Mouse (Mus musculus) cortical plate, adult 2 months (tissue): Measurements from ENCODE around the gene 4922502D21Rik. TPM values are rescaled to one million over a fixed set of nuclear protein-coding genes. Genes with fewer than 3 reads are reported as not detected.

Source experiments
- H3K27ac ChIP-seq: fragments of 200-500 bp; 2 replicates; pipeline ENCODE4 v1.5.1; 2012; ENCODE audit warnings: low read length, control low read depth, inconsistent platforms; ENCODE audit not compliant: insufficient read depth
- H3K4me1 ChIP-seq: fragments of 200-500 bp; 2 replicates; pipeline ENCODE4 v1.6.1; 2011; ENCODE audit warnings: low read length; ENCODE audit not compliant: control insufficient read depth, insufficient read depth
- H3K4me3 ChIP-seq: fragments of 200-500 bp; 2 replicates; pipeline ENCODE4 v1.5.1; 2011; ENCODE audit warnings: mild to moderate bottlenecking, low read length, control low read depth; ENCODE audit not compliant: insufficient read depth
- CTCF ChIP-seq: fragments of 200-500 bp; IDR thresholded peaks from 2 replicates; pipeline ENCODE4 v1.5.1; 2011; ENCODE audit warnings: mild to moderate bottlenecking, control low read depth, low read length; ENCODE audit not compliant: insufficient read depth; ENCODE audit errors: extremely low read depth
- POLR2A ChIP-seq: fragments of 200-500 bp; IDR thresholded peaks from 2 replicates; pipeline ENCODE4 v1.6.1; 2011; ENCODE audit warnings: mild to moderate bottlenecking, low read length, control low read depth; ENCODE audit not compliant: insufficient read depth; ENCODE audit errors: extremely low read depth
- polyA plus RNA-seq: library from polyadenylated mRNA; depleted of rRNA; stranded (reverse); fragments of >200 nt; gene quantifications from 2 replicates; pipeline ENCODE4 v1.2.3, GENCODE M21; 2012

Gene 4922502D21Rik
- polyA plus RNA-seq, 1 experiment = not detected

DNA sequence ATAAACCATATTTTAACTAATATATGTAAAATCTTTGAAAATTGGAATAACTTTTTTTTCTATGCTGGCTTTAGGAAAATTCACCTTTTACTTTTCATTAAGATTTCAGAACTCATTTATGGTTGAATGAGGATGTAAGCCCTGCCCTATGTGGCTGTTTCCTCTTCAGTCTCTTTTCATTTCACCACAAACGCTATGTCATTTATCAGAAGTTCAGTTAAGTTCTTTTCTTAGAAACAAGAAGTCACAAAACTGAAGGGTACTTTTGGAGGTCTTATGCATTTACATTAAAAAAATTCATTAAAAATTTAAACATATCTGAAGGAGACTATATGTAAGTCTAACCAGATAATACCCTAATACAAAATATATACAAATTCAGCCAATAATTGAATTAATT is 15.9 kb downstream of the 4922502D21Rik start:
- Histone ChIP-seq H3K4me3 (no peak overlapping the region), H3K27ac (no peak overlapping the region), H3K4me1 (no peaks in the 10 kb centered on the region)
- TF ChIP-seq CTCF = no peak
- no peak for TF ChIP-seq POLR2A

DNA sequence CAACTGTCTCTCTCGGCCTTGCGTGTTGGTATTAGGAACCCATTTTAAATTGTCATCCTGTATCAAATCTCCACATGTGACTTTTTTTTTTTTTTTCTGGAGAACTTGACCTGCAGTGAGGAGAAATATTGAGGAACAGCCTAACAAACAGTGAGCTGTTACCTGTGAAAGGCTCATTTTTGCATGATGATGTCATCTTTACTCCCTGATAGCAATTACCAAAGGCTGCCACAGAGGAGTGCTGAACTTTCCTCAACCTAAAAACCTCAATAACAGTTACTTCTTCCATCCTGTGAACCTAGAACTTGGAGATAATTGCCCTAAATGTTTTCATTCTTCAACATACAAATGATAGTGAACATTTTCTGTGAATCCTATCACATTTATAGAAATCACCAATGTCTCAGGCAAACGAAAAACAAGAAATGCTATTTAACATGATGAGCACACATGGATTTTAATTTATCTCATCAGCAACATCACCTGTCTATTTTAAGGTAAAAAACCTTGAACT is 16.9 kb downstream of the 4922502D21Rik start:
- H3K27ac ChIP-seq = no peak overlapping the region
- TF ChIP-seq POLR2A (no peak), CTCF (no peak)
- H3K4me3 ChIP-seq = no peak overlapping the region
- no peaks in the 10 kb centered on the region for H3K4me1 ChIP-seq

DNA sequence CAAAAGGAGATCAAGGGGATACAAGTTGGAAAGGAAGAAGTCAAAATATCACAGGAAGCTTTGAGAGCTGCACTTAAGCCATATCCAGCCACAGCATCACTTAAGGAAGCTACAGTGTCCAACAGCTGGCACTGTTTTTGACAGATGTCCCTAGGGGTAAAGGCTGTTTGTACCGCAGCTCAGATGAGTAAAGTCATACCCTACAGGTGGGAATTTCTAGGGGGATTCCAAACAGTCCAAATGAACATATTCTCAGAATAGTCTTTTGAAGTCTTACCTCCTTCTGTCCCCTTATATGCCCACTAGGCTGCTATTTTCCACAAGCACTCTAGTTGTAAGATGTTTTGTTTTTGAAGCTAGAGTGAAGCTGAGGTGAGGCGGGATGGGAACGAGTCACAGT is 19.1 kb downstream of the 4922502D21Rik start:
- Histone ChIP-seq H3K4me3 (no peak overlapping the region), H3K4me1 (no peaks in the 10 kb centered on the region), H3K27ac (no peak overlapping the region)
- TF ChIP-seq POLR2A = no peak
- no peak for TF ChIP-seq CTCF

DNA sequence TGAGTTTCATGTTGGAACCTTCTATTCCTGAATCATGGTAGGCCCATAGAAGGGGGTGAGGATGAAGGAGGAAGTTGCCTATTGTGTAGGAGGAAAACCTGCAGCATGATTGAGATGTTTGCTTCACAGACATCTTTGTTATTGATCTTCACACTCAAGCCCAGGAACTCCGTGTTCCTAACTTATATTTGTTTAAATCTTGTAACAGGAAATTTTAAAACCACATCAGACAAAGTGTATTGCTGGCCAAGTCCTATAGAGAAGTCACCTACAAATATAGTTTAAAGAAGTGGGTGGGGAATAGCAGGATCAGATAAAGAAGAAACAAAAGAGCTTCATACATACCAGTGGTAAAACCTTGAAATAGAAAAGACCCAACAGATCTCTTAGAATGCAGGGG is 27.4 kb downstream of the 4922502D21Rik start:
- Histone ChIP-seq H3K4me3 (no peak overlapping the region), H3K4me1 (no peaks in the 10 kb centered on the region), H3K27ac (no peak overlapping the region)
- TF ChIP-seq CTCF (no peak), POLR2A (no peak)

DNA sequence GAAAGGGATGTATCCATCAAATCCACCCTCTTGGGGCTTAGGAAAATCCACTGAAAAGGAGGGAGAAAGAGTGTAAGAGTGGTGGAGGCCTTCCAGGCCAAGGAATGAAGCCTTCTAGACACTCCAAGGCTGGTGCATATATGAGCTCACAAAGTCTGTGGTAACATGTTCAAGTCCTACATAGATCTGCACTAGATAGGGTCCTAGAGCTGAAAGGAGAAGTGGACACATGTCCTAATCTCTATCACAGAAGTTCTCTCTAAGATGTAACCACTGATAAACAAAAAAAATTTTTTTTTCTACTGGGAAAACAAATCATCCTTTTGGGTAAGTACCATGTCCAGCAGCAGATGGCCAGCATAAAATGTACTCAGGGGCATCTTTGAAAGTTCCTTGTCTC is 42.9 kb downstream of the 4922502D21Rik start:
- Histone ChIP-seq H3K27ac (no peak overlapping the region), H3K4me3 (no peak overlapping the region), H3K4me1 (no peaks in the 10 kb centered on the region)
- TF ChIP-seq CTCF = no peak
- no peak for TF ChIP-seq POLR2A

DNA sequence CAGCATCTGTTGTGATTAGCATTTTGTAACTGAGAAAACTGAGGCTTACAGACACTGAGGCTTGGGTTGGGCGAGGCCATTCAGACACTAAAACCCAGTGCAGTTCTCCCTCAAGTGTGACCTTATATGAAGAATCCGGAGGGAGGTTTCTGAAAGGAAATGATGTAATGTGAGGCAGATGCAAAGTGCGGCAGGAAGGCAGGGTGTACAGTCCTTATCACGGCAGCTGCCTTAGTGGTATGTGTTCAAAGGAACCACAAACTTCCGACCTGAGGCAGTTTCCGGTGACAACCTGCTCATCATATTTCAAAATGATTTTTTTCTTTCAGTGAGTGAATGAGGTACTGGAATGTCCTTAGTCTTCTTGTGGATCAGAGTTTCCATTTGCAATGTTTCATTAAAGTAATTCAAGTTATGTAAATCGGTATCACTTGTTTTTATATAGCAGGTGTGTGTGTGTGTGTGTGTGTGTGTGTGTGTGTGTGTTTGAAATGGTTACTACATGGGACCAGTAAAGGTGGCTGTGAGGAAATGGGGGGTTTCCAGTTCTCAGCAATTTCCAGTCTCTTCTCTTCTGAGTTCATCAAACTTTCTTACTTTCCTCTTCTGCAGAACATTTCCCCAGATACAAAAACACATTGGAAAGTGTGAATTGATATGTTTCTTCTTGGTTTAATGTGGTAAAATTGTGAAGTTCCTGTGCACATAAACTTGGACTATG is 47.1 kb downstream of the 4922502D21Rik start:
- no peaks in the 10 kb centered on the region for H3K4me1 ChIP-seq
- H3K4me3 ChIP-seq = no peak overlapping the region
- H3K27ac ChIP-seq = no peak overlapping the region
- TF ChIP-seq CTCF (no peak), POLR2A (no peak)

DNA sequence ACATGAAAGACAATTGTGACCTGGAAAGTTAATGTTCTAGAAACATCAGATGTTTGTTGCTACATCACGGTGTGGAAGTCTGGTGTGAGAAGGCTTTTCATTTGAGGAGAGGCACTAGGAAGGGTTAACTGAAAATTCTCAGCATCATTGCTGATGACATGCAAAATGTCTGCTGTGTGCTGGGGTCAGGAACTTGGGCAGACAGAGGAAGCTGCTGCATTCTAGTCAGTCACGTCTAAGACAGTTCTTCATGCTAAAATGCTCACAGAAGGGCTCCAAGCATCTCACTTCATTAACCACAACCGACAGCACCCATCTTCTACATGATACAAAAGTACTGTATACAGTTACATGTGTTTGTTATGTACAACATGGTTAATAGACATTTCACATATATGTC is 48.3 kb downstream of the 4922502D21Rik start:
- Histone ChIP-seq H3K4me3 (no peak overlapping the region), H3K4me1 (no peaks in the 10 kb centered on the region), H3K27ac (no peak overlapping the region)
- no peak for TF ChIP-seq CTCF
- no peak for TF ChIP-seq POLR2A

DNA sequence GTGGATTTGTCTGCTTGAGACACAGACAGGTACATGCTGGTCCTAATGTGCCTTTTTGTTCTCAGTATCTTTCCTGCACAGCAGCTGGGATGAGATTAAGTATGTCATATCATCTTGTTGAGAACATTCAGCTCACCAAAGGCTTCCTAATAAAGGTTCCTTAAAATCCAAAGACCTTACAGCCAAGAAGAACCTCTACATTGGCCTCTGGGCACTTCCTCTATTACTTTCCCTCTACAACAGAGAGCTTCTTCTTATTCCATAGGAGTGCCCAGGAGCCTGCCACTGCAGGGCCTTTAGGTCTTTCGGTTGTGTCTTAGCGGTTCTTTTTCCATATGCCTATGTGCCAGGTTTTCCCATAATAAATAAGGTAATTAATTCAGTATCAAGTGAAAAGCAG is 55.1 kb downstream of the 4922502D21Rik start:
- no peak for TF ChIP-seq POLR2A
- TF ChIP-seq CTCF = no peak

DNA sequence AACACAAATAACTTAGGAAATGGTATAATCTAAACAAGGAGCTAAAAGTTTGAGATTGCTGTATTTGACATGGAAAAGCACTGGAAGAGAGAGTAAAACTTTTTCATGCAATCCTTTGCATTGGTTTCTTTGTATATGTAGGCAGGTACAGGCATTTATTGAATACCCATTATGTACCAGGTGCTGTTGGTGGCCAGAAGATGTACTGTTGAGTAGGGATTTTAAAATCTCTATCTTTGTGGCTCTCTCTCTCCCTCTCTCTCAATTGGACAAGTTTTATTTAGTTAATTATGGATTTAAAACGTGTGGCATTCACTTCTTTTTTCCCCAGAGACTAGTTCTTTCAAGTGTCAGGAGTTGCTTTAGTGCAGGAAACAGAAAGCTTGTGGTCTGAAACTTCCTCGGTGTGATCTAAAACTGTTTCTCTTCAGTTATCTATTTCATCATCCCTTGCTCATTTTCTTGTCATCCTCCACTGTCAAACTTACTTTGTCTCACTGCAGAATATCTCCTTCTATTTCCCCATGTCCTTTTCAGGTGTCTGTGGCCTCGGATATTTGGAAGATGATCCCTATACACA is 55.9 kb downstream of the 4922502D21Rik start:
- Histone ChIP-seq H3K27ac (no peak overlapping the region), H3K4me1 (no peaks in the 10 kb centered on the region), H3K4me3 (no peak overlapping the region)
- TF ChIP-seq CTCF (no peak), POLR2A (no peak)

More for the DNA sequence above, 55.1 kb downstream of the 4922502D21Rik start:
- Histone ChIP-seq H3K4me1 (no peaks in the 10 kb centered on the region), H3K27ac (no peak overlapping the region), H3K4me3 (no peak overlapping the region)

DNA sequence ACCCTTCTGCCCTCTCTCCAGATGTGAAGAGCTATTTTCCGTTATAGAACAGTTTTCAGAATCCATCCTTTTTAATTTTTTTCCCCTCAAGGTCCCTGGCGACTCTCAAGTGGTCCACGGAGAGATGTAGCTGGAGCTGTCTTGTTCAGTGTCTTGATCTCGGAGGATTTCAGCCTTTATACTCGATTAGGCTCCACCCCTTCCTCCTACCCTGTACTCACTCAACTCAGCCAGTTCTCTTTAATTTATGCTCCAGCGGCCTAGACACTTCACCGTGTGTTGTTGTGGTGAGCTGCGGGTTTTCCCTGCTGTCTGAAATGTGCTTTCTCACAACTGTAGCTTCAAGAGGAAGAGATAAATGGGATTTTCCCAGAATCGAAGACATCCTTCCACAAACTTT is 56.4 kb downstream of the 4922502D21Rik start, which contains the start of gene Cd69:
Cd69 (minus strand) TSS at position 217 of the 400 bp plus-strand sequence.
- TF ChIP-seq POLR2A = no peak
- no peak for TF ChIP-seq CTCF
- H3K27ac ChIP-seq = no peak within 1 kb of the TSS
- no peak within 1 kb of the TSS for H3K4me3 ChIP-seq
- no peaks in the 10 kb centered on the region for H3K4me1 ChIP-seq
